Mouse (Mus musculus): ENCODE results near the gene Rnpc3. TPM values are rescaled to one million over a fixed set of nuclear protein-coding genes. Genes with fewer than 3 reads are reported as not detected.
A peak's percentile ranks its signal among the peaks of the same experiment; 100 is the strongest.

The Rnpc3 gene
- polyA plus RNA-seq, 1 experiment, result 24.1 TPM

DNA sequence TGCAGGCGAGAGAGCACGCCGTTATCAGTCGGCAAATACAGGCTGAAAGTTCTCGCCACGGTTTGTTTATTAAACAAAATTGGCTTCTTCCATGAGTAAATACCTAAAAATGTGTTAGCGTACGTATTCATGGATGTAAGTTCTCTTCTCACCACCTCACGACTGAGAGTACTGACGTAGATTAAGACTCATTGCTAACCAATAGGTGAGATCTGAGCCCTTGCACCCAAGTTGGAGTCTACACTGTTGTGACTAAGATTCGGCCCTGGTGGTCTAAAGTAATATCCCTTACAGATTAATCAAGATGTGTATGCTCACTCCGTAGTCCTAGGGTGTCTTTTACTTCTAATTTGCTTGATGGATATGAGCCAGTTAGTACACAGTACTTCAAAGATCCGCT, 615 bp upstream of the Rnpc3 start:
- WGBS, result 7% methylated on average over 13 of the region's 13 CpGs
- peak overlapping the region; percentile 17 for H3K27ac ChIP-seq (ENCODE audit: control insufficient read depth, insufficient read depth, low read length)
- no peaks in the 10 kb centered on the region for H3K27me3 ChIP-seq (ENCODE audit: control insufficient read depth, insufficient read depth, low read length)
- no peak for TF ChIP-seq POLR2A (IDR thresholded peaks at IDR 0.05; ENCODE audit: control insufficient read depth, extremely low read depth, insufficient read depth, low read length, poor library complexity)
- TF ChIP-seq CTCF (IDR thresholded peaks at IDR 0.05; ENCODE audit: borderline replicate concordance, control insufficient read depth, extremely low read depth, insufficient read depth, low read length, poor library complexity), result no peak
- H3K36me3 ChIP-seq (ENCODE audit: control insufficient read depth, insufficient read depth, low read length), result no peaks in the 10 kb centered on the region
- no peaks in the 10 kb centered on the region; the same call in 1 of the 2 replicates for H3K4me1 ChIP-seq (replicated peaks; ENCODE audit: control insufficient read depth, insufficient read depth, low read length)
- no peak for DNase-seq
- peak overlapping the region; percentile 77 for H3K4me3 ChIP-seq (ENCODE audit: control insufficient read depth, insufficient read depth, low read length)

DNA sequence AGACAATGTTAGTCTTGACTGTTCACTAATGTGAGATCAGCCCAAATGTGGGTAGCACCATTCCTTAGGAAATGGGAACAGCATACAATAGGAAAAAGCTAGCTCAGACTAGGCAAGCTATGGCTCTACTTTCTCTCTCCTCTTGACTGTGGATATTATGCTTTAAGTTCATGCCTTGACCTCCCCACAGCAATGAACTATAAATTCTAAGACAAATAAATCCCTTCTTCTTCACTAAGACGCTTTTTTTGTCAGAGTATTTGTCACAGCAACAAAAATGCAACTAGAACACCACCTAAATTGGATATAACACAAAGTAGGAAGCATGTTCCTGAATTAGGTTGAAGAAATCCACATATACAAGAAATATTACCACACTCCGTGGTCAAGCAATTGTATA, 23.4 kb downstream of the Rnpc3 start, which contains the start of gene Amy1:
Gene Amy1 (minus strand): TSS at position 101 of the 400 bp plus-strand sequence.
- peaks cover 18% of the 10 kb centered on the region for H3K36me3 ChIP-seq (ENCODE audit: control insufficient read depth, insufficient read depth, low read length)
- H3K4me3 ChIP-seq (ENCODE audit: control insufficient read depth, insufficient read depth, low read length), result no peak within 1 kb of the TSS
- H3K4me1 ChIP-seq (replicated peaks; ENCODE audit: control insufficient read depth, insufficient read depth, low read length), result no peaks in the 10 kb centered on the region
- DNase-seq, result no peak
- no peaks in the 10 kb centered on the region for H3K27me3 ChIP-seq (ENCODE audit: control insufficient read depth, insufficient read depth, low read length)
- WGBS, result 97% methylated on average over 2 of the region's 2 CpGs
- no peak within 1 kb of the TSS for H3K27ac ChIP-seq (ENCODE audit: control insufficient read depth, insufficient read depth, low read length)
- TF ChIP-seq POLR2A (IDR thresholded peaks at IDR 0.05; ENCODE audit: control insufficient read depth, extremely low read depth, insufficient read depth, low read length, poor library complexity), result no peak
- TF ChIP-seq CTCF (IDR thresholded peaks at IDR 0.05; ENCODE audit: borderline replicate concordance, control insufficient read depth, extremely low read depth, insufficient read depth, low read length, poor library complexity), result no peak

DNA sequence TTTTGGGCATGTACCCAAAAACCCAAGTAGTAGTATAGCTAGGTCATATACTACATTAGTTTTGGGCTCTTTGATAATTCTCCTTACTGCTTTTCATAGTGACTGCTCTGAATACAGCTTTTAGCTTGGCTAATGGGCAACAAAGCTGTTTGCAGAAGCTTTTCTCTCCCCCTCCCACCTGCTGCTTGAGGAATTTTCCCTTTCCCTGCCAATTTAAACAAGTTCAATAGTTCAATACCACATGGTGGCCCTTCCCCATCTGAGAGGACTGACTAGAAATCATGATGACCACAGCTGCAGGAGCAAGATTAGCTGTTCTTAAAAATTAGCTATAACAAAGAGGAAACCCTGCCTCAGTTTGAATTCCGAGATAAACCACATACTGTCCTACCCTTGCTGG, 39.1 kb downstream of the Rnpc3 start:
- no peaks in the 10 kb centered on the region for H3K36me3 ChIP-seq (ENCODE audit: control insufficient read depth, insufficient read depth, low read length)
- TF ChIP-seq POLR2A (IDR thresholded peaks at IDR 0.05; ENCODE audit: control insufficient read depth, extremely low read depth, insufficient read depth, low read length, poor library complexity) (no peak), CTCF (IDR thresholded peaks at IDR 0.05; ENCODE audit: borderline replicate concordance, control insufficient read depth, extremely low read depth, insufficient read depth, low read length, poor library complexity) (no peak)
- no peak overlapping the region for H3K4me3 ChIP-seq (ENCODE audit: control insufficient read depth, insufficient read depth, low read length)
- H3K4me1 ChIP-seq (replicated peaks; ENCODE audit: control insufficient read depth, insufficient read depth, low read length), result no peaks in the 10 kb centered on the region
- no peak for DNase-seq
- no peak overlapping the region for H3K27ac ChIP-seq (ENCODE audit: control insufficient read depth, insufficient read depth, low read length)
- H3K27me3 ChIP-seq (ENCODE audit: control insufficient read depth, insufficient read depth, low read length), result no peaks in the 10 kb centered on the region
- 77% methylated on average over 1 of the region's 1 CpGs for WGBS

DNA sequence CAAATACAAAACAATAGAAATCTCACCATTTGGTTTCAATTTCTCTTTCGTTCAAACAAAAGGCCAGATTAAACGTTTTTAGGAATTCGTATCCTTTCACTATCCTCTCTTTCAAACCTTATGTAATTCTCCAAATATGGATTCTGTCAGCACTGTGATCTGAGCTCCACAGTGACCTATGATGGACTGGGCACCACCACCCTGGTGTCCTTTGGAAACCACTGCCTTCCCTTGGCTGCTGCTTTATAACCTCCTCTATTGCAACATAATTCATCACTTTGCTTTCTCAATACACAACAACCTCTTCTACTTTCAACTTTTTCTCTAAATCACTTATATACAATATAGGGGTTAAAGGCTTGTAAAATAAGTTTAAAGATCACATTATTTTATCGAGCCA, 55.4 kb downstream of the Rnpc3 start:
- DNase-seq, result no peak
- no peak for TF ChIP-seq CTCF (IDR thresholded peaks at IDR 0.05; ENCODE audit: borderline replicate concordance, control insufficient read depth, extremely low read depth, insufficient read depth, low read length, poor library complexity)
- no peak for TF ChIP-seq POLR2A (IDR thresholded peaks at IDR 0.05; ENCODE audit: control insufficient read depth, extremely low read depth, insufficient read depth, low read length, poor library complexity)
- no peaks in the 10 kb centered on the region for H3K36me3 ChIP-seq (ENCODE audit: control insufficient read depth, insufficient read depth, low read length)
- no peaks in the 10 kb centered on the region for H3K4me1 ChIP-seq (replicated peaks; ENCODE audit: control insufficient read depth, insufficient read depth, low read length)
- H3K27me3 ChIP-seq (ENCODE audit: control insufficient read depth, insufficient read depth, low read length), result no peaks in the 10 kb centered on the region
- H3K27ac ChIP-seq (ENCODE audit: control insufficient read depth, insufficient read depth, low read length), result no peak overlapping the region
- H3K4me3 ChIP-seq (ENCODE audit: control insufficient read depth, insufficient read depth, low read length), result no peak overlapping the region
- WGBS, result 88% methylated on average over 4 of the region's 4 CpGs

DNA sequence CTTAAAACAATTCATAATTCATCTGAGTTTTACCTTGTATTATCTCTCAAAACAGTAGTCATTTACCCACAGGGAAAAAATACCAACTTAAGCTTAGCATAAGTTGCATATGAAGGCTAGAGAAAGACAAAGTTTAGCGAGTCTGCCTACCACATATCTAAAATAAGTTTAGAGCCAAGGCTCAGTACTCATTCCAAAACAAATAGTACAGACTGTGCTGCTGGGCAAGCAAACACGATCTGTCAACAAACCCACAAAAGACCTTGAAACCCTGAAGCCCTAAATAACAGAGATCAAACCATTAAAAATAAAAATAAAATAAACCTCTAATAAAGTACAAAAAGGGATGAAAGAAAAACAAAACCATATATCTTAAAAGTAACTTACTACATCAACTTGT, 55.8 kb downstream of the Rnpc3 start:
- 85% methylated on average over 2 of the region's 2 CpGs for WGBS
- DNase-seq, result no peak
- no peaks in the 10 kb centered on the region for H3K27me3 ChIP-seq (ENCODE audit: control insufficient read depth, insufficient read depth, low read length)
- TF ChIP-seq CTCF (IDR thresholded peaks at IDR 0.05; ENCODE audit: borderline replicate concordance, control insufficient read depth, extremely low read depth, insufficient read depth, low read length, poor library complexity), result no peak
- TF ChIP-seq POLR2A (IDR thresholded peaks at IDR 0.05; ENCODE audit: control insufficient read depth, extremely low read depth, insufficient read depth, low read length, poor library complexity), result no peak
- no peak overlapping the region for H3K4me3 ChIP-seq (ENCODE audit: control insufficient read depth, insufficient read depth, low read length)
- H3K36me3 ChIP-seq (ENCODE audit: control insufficient read depth, insufficient read depth, low read length), result no peaks in the 10 kb centered on the region
- H3K27ac ChIP-seq (ENCODE audit: control insufficient read depth, insufficient read depth, low read length), result no peak overlapping the region
- no peaks in the 10 kb centered on the region for H3K4me1 ChIP-seq (replicated peaks; ENCODE audit: control insufficient read depth, insufficient read depth, low read length)

DNA sequence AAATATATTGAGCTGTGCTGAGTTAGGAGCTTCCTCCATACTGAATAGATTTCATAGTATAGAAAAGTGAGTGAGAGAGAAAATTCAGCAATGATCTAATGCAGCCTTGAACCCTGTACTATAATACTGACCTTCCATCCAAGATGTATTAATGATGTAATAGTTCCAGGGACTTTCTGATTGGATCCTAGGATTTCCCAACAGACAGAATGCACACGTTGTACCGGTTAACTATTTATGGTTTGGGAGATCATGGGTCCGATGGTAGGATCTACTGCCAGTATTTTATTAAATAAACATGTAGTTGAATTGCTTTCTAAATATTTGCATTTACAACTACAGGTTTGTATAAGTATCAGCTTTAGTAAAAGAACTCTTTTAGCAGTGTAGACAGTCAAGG, 57.8 kb downstream of the Rnpc3 start:
- TF ChIP-seq CTCF (IDR thresholded peaks at IDR 0.05; ENCODE audit: borderline replicate concordance, control insufficient read depth, extremely low read depth, insufficient read depth, low read length, poor library complexity), result no peak
- no peak for TF ChIP-seq POLR2A (IDR thresholded peaks at IDR 0.05; ENCODE audit: control insufficient read depth, extremely low read depth, insufficient read depth, low read length, poor library complexity)

More for the DNA sequence above, 57.8 kb downstream of the Rnpc3 start:
- no peak overlapping the region for H3K4me3 ChIP-seq (ENCODE audit: control insufficient read depth, insufficient read depth, low read length)
- no peaks in the 10 kb centered on the region for H3K36me3 ChIP-seq (ENCODE audit: control insufficient read depth, insufficient read depth, low read length)
- WGBS, result 89% methylated on average over 3 of the region's 3 CpGs
- H3K4me1 ChIP-seq (replicated peaks; ENCODE audit: control insufficient read depth, insufficient read depth, low read length), result no peaks in the 10 kb centered on the region
- no peak for DNase-seq
- no peak overlapping the region for H3K27ac ChIP-seq (ENCODE audit: control insufficient read depth, insufficient read depth, low read length)
- no peaks in the 10 kb centered on the region for H3K27me3 ChIP-seq (ENCODE audit: control insufficient read depth, insufficient read depth, low read length)

Other genes with a start within 250 kb of the Rnpc3 start
- not detected in 2 replicates for gene Amy2a1, start 97.7 kb downstream of the Rnpc3 start, polyA plus RNA-seq (2012; rRNA removed)
- 1.4 and 2.3 TPM in 2 replicates for gene Amy1, start 23.4 kb downstream of the Rnpc3 start, polyA plus RNA-seq (2012; rRNA removed)

Data from thymus, adult 2 months (tissue).